Mouse (Mus musculus) large intestine, adult 2 months (tissue): Measurements from ENCODE around the gene Cped1. TPM values are rescaled to one million over a fixed set of nuclear protein-coding genes. Genes with fewer than 3 reads are reported as not detected.

Source experiments
- DNase-seq: peaks from one replicate; pipeline ENCODE4 v3.0.0-alpha.2; 2012; ENCODE audit warnings: low read depth, low spot score
- WGBS: fragments of 180-500 bp; shearing (Covaris S2); methylation state at CpG from one replicate; pipeline ENCODE4 v1.1.7; 2018; 5-methylcytosine and 5-hydroxymethylcytosine counted together
- polyA plus RNA-seq: library from polyadenylated mRNA; depleted of rRNA; stranded (reverse); fragments of >200 nt; gene quantifications from 2 replicates; pipeline ENCODE4 v1.2.3, GENCODE M21; 2012; rRNA removed

The Cped1 gene
- polyA plus RNA-seq = 3.9 and 6.5 TPM in 2 replicates

DNA sequence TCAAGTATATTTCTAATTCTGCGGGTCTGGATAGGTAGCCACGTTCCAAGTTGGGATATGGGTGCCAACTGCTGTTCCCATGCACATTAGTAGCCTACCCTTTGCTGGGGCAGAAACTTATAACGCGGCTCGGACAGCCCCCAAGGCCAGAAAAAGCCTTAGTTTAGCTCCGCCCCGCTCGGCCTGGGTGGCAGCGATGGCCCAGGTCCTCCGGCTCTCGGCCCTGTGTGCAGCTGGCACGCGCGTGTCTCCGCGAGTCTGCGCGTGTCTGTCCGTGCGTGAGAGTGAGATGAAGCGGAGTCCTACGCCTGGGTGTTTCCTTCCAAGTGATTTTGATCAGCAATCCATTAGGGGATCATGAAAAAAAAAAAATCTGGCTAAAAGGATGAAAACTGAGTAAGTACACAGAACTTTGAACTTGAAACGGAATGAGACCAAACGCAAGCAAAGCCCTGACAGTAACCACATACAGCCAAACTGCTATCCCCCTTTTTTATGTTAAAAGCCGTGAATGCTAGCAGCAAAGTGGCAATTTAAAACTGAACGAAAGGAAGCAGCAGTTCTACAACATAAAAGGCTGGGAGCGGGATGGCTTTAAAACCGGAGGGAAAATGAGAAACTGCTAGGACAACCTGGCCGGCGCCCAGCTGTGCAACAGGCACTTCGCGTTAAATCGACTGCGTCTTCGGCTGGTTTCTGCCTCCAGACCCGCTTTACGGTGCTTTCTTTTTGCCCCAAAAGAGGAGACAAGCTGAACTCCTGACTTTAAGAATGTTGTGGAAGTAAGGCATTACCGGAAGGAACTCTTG is at the start of gene Cped1:
Gene Cped1, plus strand, starts transcription at position 185 of the 809 bp plus-strand sequence.
- no peak for DNase-seq
- WGBS = under 1% methylated on average over 38 of the region's 38 CpGs

DNA sequence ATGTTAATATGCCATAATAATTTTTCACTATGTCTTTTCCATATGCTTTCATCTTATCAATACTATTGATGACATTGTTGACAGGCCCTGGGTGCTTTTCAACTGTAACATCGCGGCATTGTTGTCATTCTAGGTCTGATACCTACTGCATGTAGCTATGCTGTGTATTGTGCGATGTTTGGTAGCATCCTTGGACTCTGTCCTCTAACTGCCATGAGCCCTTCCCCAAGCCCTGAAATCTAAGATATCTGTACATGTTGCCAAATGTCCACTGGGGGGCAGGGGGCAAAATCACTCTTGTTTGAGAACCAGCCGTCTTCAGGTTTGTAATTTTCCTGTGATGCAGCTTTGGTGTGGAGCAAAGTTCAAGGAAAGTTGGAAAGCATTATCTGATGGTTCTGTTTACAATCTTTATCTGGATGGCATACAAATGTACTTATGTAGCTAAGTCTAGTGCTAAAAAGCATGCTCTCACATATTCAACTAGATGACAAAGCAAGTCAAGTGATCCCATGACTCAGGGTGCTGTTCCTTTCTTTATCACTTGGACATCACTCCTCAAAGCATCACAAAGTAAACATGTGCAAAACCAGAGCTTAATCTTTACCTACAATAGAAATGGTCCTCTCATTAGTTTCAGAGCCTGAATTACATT is 47.6 kb upstream of the Cped1 start:
- no peak for DNase-seq
- WGBS = 59% methylated on average over 4 of the region's 4 CpGs

DNA sequence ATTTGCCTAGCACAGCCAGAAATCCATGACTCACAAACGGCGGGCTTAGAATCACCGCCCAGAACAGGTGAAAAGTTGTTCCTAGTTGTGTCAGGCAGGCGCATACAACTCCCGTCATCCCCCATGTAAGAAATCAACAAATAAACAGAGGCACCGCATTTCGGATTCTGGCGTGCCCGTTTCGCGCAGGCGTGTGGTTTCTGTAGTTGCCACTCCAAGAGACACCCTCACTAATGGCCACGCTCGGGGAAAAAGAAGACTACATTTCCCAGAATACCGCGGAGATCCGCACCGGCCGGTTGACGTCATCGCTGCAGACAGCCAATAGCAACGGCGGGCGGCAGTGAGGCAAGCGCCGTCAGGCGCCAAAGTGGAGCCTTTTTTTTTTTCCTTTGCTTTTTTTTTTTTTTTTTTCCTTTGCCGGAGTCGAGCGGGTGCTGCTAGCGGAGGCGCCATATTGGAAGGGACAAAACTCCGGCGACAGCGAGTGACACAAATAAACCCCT is 36.4 kb upstream of the Cped1 start, which contains the start of gene Ing3:
Gene Ing3, plus strand, starts transcription at position 346 of the 506 bp plus-strand sequence.
- WGBS = under 1% methylated on average over 35 of the region's 35 CpGs
- DNase-seq = peak; percentile 98

DNA sequence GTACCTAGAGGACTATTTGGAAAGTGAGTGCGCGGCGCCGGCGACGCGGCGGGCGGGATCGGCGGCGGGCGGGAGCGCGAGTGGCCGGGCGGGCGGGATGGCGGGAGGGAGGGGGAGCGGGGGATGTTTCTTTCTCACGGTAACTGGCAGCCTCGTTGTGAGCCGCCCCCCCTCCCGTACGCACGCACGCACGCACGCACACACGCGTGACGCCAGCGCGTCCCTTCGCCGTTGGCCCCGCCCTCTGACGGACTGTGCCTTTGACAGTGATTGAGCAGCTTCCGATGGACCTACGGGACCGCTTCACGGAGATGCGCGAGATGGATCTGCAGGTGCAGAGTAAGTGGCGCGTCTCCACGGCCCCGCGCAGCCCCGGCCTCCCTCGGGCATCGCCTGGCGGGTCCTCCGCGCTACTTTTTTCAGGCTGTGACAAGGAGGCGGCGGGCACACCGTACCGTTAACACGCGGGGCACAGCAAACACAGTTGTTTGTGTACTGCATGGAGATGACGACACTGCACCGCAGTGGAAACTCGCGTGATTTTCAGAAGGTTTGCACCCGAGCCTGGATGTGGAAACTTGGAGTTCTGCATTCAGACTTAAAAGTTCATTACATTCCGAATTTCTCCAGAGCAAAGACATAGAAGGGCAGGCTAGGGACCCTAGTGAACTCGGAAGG is 35.8 kb upstream of the Cped1 start:
- peak; percentile 71 for DNase-seq
- WGBS = under 1% methylated on average over 68 of the region's 68 CpGs

DNA sequence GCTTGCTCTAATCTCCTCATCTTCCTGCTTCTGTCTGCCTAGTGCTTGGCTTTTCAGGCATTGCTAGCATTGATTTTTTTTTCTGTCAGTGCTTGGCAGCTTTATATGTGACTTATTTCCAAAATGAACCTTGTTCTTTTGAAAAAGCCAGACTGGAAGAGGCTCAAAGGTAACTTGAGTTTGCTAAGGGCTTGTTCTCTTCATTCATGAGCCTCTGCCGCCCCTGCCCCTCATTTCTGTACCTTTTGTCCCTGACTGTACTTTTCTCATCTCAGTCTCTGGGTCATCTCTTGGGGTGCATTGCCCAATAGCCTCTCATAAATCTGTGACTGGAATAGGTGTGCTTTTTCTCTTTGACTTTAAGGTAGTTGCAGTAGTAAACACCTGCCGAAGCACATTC is 35.0 kb upstream of the Cped1 start:
- 43% methylated on average over 2 of the region's 2 CpGs for whole genome bisulfite sequencing
- peak; percentile 2 for DNase-seq

DNA sequence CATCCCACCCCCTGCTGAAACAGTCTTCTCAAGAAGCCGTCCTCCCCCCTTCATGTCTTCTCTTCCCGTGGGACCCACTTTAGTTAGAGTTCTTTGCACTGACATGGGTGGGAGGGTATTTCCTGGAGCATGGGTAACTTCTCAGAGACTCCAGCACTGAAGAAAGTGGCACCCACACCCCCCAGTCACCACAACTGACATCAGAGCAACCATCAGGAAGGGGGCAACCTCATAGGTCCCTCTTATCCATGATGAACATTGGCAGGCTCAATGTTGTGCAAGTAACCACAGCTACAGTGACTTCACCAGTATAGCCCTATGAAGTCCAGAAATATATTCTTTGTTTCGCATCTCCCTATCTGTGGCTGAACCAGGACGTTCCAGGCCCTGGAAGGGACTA is 30.2 kb upstream of the Cped1 start:
- WGBS = 86% methylated on average over 4 of the region's 4 CpGs
- no peak for DNase-seq

DNA sequence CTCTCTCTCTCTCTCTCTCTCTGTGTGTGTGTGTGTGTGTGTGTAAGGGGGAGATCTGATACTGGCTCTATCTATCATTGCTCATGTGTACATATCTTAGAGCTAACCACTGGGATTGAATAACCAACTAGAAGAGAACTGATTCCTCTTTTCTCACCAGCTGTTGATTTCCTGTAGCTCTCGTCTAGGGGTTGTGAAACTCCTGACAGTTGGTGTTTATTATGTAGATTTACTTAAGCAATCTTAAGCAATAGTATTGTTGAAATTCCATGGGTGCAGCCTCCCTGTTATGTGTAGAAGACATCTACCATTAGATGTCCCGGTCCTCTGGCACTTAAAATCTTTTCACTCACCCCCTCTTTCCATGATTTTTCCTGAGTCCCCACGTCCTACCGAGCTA is 26.8 kb upstream of the Cped1 start:
- DNase-seq = no peak
- 69% methylated on average over 4 of the region's 4 CpGs for WGBS

DNA sequence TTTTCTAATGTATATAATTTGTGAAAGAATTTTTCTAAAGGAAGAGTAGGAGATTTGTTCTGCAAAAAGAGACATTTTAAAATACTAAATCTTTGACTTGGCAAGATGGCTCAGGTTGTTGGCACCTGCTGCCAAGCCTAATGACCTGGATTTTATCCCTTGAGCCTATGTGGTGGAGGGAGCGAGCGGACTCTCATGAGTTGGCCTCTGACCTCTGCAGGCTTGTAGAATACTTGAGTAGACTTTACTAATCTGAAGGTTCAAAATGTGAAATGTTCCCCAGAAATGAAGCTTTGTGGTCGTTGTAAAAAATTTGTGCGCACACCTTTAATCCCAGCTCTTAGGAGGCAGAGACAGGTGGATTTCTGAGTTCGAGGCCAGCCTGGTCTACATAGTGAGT is 25.8 kb upstream of the Cped1 start:
- 98% methylated on average over 5 of the region's 5 CpGs for WGBS
- no peak for DNase-seq

DNA sequence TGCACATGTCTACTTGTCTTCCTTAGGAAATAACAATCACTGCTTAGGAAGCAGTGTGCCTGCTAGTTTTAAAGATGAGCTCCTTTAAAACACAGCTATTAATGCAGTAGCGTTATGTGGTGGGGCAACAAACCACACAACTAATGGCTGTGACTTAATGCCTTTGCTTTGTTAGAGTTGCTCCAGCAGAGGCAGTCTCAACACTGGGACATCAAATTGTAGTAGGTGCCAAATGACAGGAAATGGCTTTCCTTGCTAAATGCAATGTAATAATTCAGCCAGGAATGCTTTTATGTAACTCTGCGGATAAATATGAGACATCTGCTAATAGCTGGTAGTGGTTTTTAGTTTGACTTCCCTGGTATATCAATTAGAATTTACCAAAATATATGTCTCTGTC is 8.2 kb upstream of the Cped1 start:
- no peak for DNase-seq
- WGBS = 88% methylated on average over 2 of the region's 2 CpGs

DNA sequence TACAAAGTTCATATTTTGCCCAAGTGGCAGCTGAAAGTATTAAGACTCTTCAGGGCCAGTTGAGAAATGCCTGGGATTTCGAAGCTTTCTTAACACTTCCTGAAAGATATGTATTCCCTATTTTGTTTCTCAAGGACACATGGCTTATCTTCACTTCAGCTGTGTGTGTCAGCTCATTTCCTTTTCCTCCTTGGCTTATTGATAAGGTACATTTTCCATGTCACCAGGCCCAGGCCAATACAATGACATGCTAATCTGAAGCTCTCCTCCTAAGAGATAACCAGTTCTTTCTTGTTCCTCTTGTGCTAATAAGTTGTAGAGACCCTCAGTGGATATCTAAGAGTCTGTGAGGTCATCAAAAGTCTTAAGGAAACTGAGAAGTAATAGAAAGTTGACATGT is 4.6 kb upstream of the Cped1 start:
- no peak for DNase-seq
- 69% methylated on average over 1 of the region's 1 CpGs for WGBS

DNA sequence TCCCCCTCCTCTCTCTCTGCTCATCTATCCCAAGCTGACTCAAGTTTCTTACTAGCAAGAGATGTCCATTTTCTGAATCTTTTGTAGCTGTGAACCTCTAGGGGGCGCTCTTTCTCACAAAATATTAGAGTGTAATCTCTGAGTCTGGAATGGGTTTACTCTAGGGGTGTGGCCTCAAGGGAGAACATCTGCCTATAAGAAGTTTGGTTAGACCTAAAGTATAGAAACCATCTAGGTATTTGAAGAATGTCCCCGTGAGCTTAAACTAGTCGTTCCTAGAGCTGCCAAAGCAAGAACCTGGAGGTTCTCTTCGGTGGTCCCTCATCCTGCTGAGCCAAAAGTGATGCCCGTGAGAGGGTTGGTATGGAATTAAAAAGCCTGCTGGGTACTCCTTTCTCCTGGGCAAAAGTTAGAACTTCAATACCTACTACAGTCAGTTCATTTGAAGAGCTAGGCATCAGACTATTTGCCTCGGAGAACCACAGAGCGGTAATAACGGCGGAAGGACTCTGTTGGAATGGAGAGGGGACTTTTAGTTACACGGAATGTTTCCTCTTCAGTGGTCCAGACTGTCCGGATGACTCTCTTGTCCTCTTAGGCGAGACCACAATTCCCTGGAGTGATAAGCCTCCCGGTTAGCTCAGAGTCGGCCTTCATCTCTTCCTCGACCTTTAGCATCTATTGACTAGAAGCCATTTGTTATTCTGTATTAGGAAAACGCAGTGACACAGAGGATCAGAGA is 555 bp upstream of the Cped1 start:
- peak; percentile 82 for DNase-seq
- WGBS = 3% methylated on average over 16 of the region's 16 CpGs

DNA sequence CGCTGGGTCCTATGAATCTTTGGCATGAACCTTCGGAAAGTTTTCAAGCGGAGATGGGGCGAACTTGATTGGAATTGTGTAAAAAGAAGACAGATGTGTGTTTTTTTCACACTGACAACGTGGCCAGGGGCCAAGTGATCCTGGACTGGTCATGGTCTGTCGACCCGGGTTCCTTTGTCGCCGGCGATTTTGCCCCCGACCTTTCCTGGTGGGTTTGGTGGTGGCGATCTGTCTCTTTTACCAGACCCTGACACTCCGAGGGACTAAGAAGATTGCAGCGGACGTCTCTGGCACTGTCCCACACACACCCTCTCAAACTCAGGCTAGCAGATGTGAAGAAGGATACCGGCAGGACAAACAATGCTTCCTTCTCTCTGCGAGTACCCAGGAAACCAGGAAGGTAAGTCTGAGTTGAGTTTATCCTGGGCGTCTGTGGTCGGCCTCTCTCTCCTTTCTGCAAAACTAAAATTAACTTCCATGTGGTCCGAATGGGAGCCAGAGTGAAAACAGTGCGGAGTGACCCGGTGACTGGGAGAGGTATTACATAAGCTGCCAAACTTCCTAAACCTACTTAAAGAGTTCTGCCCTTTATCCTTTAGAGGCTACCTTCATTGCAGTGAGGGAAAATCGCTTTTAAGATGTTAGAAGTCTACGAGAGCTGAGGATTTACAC is 1.1 kb downstream of the Cped1 start:
- 6% methylated on average over 24 of the region's 24 CpGs for WGBS
- DNase-seq = no peak

DNA sequence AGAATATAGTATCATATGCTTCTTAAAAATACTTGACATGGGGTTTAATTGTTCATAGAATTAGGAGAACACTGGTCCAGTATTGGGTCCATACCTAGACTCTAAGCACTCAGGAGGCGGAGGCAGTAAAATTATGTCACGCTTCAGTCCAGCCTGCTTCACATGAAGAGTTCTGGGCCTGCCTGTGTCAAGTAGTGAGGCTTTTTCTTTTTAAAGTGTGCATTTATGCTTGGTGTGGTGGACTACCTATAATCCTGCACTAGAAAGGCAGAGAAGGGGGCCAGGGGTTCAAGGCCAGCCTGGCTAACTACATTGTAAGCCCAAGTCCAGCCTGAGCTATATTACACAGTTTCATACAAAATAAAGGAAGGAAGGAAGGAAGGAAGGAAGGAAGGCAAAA is 1.8 kb downstream of the Cped1 start:
- WGBS = 75% methylated on average over 2 of the region's 2 CpGs
- DNase-seq = no peak

DNA sequence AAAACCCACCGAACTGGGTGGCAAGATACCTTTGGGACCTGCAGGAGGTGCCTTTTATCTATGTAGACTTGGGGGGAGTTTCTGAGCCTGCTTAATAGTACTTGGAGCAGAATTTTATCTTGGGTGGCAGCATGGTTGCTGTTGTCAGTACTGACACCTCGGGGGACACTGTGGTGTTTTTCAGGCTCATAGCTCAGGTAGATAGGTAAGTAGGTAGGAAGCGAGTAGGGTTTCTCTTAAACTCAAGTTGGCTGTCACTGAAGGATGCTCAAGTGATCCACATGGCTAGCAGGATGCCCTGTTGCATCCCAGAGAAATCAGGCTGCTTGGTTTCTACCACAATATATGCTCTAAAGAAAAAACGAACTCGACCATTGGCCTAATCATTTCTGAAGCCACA is 2.6 kb downstream of the Cped1 start:
- WGBS = 81% methylated on average over 5 of the region's 5 CpGs
- no peak for DNase-seq

DNA sequence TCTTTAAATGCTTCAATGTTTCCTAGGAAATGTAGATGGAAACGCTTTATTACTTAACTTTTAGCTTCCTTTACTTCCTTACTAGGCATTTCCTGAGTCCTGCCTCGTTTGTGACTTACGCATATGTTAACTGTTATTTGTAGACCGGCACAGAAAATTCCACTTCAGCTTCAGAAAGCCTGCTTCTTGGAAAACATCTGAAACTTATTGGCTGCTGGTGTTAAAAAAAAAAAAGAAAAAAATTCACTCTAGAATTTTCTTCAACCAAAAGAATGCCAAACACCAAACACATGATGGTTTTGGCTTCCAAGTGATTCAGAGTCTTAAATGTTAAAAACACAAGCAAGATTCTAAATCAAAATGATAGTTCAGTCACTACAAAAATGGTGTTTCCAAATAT is 3.4 kb downstream of the Cped1 start:
- DNase-seq = no peak
- WGBS = 71% methylated on average over 4 of the region's 4 CpGs

DNA sequence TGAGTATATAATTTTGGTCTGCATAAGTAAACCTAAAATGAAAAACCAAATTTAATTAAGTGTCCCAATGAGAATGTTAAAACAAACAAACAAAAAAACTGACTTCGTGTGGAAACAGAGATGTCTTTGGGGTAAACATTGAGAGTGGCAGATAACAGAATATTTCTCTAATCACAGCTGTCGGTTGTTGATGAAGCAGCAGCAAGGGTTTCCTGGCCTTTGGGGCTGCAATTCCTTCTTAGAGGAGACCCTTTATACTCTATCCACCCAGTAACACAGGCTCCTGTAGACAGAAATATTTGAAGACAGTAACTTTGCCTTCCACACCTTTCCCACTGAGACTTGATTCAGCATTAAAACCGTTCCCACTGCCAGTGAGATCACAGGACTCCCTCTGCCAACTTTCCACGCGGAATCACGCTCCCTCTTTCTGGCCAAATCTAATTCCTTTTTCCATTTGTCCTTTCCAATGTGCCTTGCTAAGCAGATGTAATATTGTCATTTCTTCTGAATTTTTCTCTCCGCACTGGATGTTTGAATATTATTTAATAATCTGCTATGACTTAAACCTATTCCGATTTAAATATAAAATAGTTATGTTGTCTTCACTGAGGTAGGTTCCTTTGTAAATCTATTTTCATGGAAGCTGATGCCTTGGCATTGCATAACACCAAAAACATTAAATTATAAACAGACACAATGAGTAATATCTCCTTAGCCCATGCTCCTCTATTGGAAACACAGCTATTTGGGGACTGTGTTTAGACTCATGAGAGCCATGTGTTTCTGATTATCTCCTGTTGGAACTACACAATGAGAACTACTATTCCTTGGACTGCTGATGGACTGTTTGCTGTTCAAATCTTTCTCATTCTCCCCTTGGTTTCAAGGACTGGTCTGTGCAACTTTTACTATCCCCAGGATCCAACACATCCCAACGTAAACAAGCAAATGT is 4.7 kb downstream of the Cped1 start:
- DNase-seq = no peak
- 63% methylated on average over 9 of the region's 9 CpGs for WGBS

DNA sequence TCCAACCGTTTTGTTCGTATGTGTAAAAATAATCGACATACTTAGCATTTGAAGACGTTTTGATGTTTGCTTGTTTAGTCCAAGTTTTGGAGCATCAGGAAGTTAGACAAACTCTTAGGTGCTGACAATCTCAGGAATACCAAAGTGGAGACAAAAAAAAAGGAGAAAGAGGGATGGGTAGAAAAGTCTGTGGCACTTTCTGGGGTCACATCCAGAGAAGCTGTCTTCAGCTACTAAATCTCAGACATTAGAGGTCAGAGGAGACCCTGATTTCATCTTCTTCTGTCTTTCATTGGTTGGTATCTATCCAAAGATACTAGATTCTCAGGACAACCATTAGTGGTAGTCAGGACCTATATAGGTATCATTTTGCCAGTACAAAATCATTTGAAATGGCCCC is 5.4 kb downstream of the Cped1 start:
- DNase-seq = no peak
- 51% methylated on average over 4 of the region's 4 CpGs for WGBS

DNA sequence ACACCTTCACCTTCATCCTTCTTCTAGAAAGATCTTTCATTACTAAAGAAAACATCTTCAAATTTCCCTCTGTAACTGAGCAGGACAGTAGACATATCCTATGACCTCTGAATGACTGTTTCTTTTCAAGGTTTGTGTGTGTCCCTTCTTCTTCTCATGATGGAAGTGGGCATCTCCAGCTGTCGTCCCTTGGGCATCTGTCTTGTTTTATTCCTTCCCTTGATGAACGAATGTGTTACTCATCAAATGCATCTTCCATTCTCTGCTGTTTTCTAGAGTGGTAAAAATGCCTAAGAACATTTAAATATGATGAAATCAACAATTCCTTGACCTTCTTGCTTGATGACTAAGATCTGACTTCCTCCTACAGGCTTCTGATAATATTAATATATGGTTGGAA is 7.4 kb downstream of the Cped1 start:
- DNase-seq = no peak
- WGBS = 79% methylated on average over 2 of the region's 2 CpGs
